Mouse (Mus musculus) intestine, postnatal 0 days (tissue): Measurements from ENCODE around the gene Mcemp1. TPM values are rescaled to one million over a fixed set of nuclear protein-coding genes. Genes with fewer than 3 reads are reported as not detected.

Experiments
- ATAC-seq: fragments of 200-750 bp; cut with Nextera tagmentation; 2 replicates; pipeline ENCODE4 v1.8.0; 2017; ENCODE audit warnings: mild to moderate bottlenecking, moderate TSS enrichment, moderate library complexity
- H3K27ac ChIP-seq: fragments of 300-500 bp; sonication (generic); 2 replicates; pipeline ENCODE4 v1.5.1; 2014; ENCODE audit warnings: mild to moderate bottlenecking, low read depth, low read length, moderate library complexity
- H3K27me3 ChIP-seq: fragments of 300-500 bp; sonication (generic); replicated peaks from 2 replicates; pipeline ENCODE4 v1.6.1; 2014; ENCODE audit warnings: low read length, mixed read lengths; ENCODE audit not compliant: control insufficient read depth, insufficient read depth
- H3K36me3 ChIP-seq: fragments of 300-500 bp; sonication (generic); 2 replicates; pipeline ENCODE4 v1.6.1; 2014; ENCODE audit warnings: mild to moderate bottlenecking, moderate library complexity; ENCODE audit not compliant: control insufficient read depth, insufficient read depth
- H3K4me1 ChIP-seq: fragments of 300-500 bp; sonication (generic); replicated peaks from 2 replicates; pipeline ENCODE4 v1.6.1; 2014; ENCODE audit warnings: antibody characterized with exemption, low read length, mixed read lengths; ENCODE audit not compliant: control insufficient read depth, insufficient read depth
- H3K4me2 ChIP-seq: fragments of 300-500 bp; sonication (generic); replicated peaks from 2 replicates; pipeline ENCODE4 v1.6.1; 2014; ENCODE audit warnings: low read depth, mild to moderate bottlenecking, moderate library complexity
- H3K4me3 ChIP-seq: fragments of 300-500 bp; sonication (generic); 2 replicates; pipeline ENCODE4 v1.5.1; 2014; ENCODE audit warnings: low read depth, low read length
- H3K9ac ChIP-seq: fragments of 300-500 bp; sonication (generic); 2 replicates; pipeline ENCODE4 v1.6.1; 2014; ENCODE audit warnings: mild to moderate bottlenecking, low read depth, low read length
- H3K9me3 ChIP-seq: fragments of 300-500 bp; sonication (generic); 2 replicates; pipeline ENCODE4 v1.6.1; 2016; ENCODE audit warnings: mixed run types; ENCODE audit not compliant: control insufficient read depth
- CTCF ChIP-seq: sonication (generic); IDR thresholded peaks from 2 replicates; pipeline ENCODE4 v1.5.1; 2016; ENCODE audit warnings: low read depth, mild to moderate bottlenecking, control low read depth, antibody characterized with exemption, moderate library complexity
- WGBS: fragments of 180-500 bp; shearing (Covaris S2); extraction: QIAGEN DNeasy Blood & Tissue Kit; methylation state at CpG from one replicate; pipeline ENCODE4 v1.1.7; 2014; 5-methylcytosine and 5-hydroxymethylcytosine counted together
- polyA plus RNA-seq: library from polyadenylated mRNA; unstranded; fragments of >200 nt; fragmentation: Nextera tagmentation; extraction: Ambion mirVana; gene quantifications from 2 replicates; pipeline ENCODE4 v1.2.1, GENCODE M21; 2015

The Mcemp1 gene
- polyA plus RNA-seq, 1 experiment from 2014 or later, result 0.22 TPM

- no peak for TF ChIP-seq CTCF
- Histone ChIP-seq H3K36me3 (no peaks in the 10 kb centered on the region), H3K9me3 (no peaks in the 10 kb centered on the region), H3K4me1 (no peaks in the 10 kb centered on the region), H3K4me3 (no peak overlapping the region), H3K27ac (no peak overlapping the region), H3K9ac (no peak overlapping the region), H3K4me2 (no peak overlapping the region), H3K27me3 (no peaks in the 10 kb centered on the region)
- ATAC-seq, result no peak
- 83% methylated on average over 3 of the region's 3 CpGs for WGBS
Measured at GRCm38 (mm10) chr8:3710312-3710711, 44.8 kb downstream of the Mcemp1 start.

- Histone ChIP-seq H3K9ac (no peak overlapping the region), H3K4me2 (no peak overlapping the region), H3K9me3 (no peaks in the 10 kb centered on the region), H3K36me3 (no peaks in the 10 kb centered on the region), H3K4me1 (no peaks in the 10 kb centered on the region), H3K4me3 (no peak overlapping the region), H3K27ac (no peak overlapping the region), H3K27me3 (no peaks in the 10 kb centered on the region)
- no peak for ATAC-seq
- WGBS, result 38% methylated on average over 2 of the region's 2 CpGs
- TF ChIP-seq CTCF, result no peak
Measured at GRCm38 (mm10) chr8:3711646-3712045, 46.1 kb downstream of the Mcemp1 start.

- Histone ChIP-seq H3K27me3 (no peaks in the 10 kb centered on the region), H3K9me3 (no peaks in the 10 kb centered on the region), H3K27ac (no peak overlapping the region), H3K4me3 (no peak overlapping the region), H3K9ac (no peak overlapping the region), H3K4me1 (no peaks in the 10 kb centered on the region), H3K36me3 (no peaks in the 10 kb centered on the region), H3K4me2 (no peak overlapping the region)
- no peak for TF ChIP-seq CTCF
- no peak for ATAC-seq
- 73% methylated on average over 12 of the region's 12 CpGs for WGBS
Measured at GRCm38 (mm10) chr8:3717321-3717954, 51.9 kb downstream of the Mcemp1 start.

- TF ChIP-seq CTCF, result peak; percentile 99
- no peaks in the 10 kb centered on the region for H3K36me3 ChIP-seq
- 13% methylated on average over 14 of the region's 14 CpGs for WGBS
- H3K4me2 ChIP-seq, result no peak overlapping the region
- no peak overlapping the region for H3K4me3 ChIP-seq
- H3K27ac ChIP-seq, result no peak overlapping the region
- H3K4me1 ChIP-seq, result no peaks in the 10 kb centered on the region
- H3K9me3 ChIP-seq, result no peaks in the 10 kb centered on the region
- no peak overlapping the region for H3K9ac ChIP-seq
- ATAC-seq, result no peak
- no peaks in the 10 kb centered on the region for H3K27me3 ChIP-seq
Measured at GRCm38 (mm10) chr8:3718559-3718958, 53.0 kb downstream of the Mcemp1 start.

Other genes with a start within 250 kb of the Mcemp1 start
- gene Pex11g, start 198.1 kb upstream of the Mcemp1 start, polyA plus RNA-seq, result 14.3 and 14.9 TPM in 2 replicates
- gene Tex45, start 194.9 kb upstream of the Mcemp1 start, polyA plus RNA-seq, result not detected in 2 replicates
- 16.5 and 18.1 TPM in 2 replicates for gene Zfp358, start 172.6 kb upstream of the Mcemp1 start, polyA plus RNA-seq
- 105 and 123 TPM in 2 replicates for gene Mcoln1, start 165.3 kb upstream of the Mcemp1 start, polyA plus RNA-seq
- 36.1 and 43.9 TPM in 2 replicates for gene Pnpla6, start 150.4 kb upstream of the Mcemp1 start, polyA plus RNA-seq
- gene C330021F23Rik, start 97.8 kb upstream of the Mcemp1 start, polyA plus RNA-seq, result 0.63 and 0.76 TPM in 2 replicates
- gene Camsap3, start 78.5 kb upstream of the Mcemp1 start, polyA plus RNA-seq, result 20.9 and 22.9 TPM in 2 replicates
- 16.8 and 17.5 TPM in 2 replicates for gene Xab2, start 44.4 kb upstream of the Mcemp1 start, polyA plus RNA-seq
- 152 TPM in 2 replicates for gene Pet100, start 44.2 kb upstream of the Mcemp1 start, polyA plus RNA-seq
- not detected in 2 replicates for gene Pcp2, start 40.2 kb upstream of the Mcemp1 start, polyA plus RNA-seq
- gene Stxbp2, start 34.8 kb upstream of the Mcemp1 start, polyA plus RNA-seq, result 163 and 185 TPM in 2 replicates
- not detected in 2 replicates for gene Retn, start 10.0 kb upstream of the Mcemp1 start, polyA plus RNA-seq
- 1.5 and 2.8 TPM in 2 replicates for gene Fcor, start 6.6 kb downstream of the Mcemp1 start, polyA plus RNA-seq
- gene Trappc5, start 10.5 kb downstream of the Mcemp1 start, polyA plus RNA-seq, result 22.8 and 23.9 TPM in 2 replicates
- not detected in 2 replicates for gene Fcer2a, start 28.4 kb downstream of the Mcemp1 start, polyA plus RNA-seq
- not detected in 2 replicates for gene Clec4g, start 54.9 kb downstream of the Mcemp1 start, polyA plus RNA-seq
- gene Cd209a, start 83.2 kb downstream of the Mcemp1 start, polyA plus RNA-seq, result 0.22 and 0.27 TPM in 2 replicates
- gene Cd209e, start 188.6 kb downstream of the Mcemp1 start, polyA plus RNA-seq, result not detected in 2 replicates
- gene Cd209d, start 212.8 kb downstream of the Mcemp1 start, polyA plus RNA-seq, result not detected in 2 replicates